Mouse (Mus musculus) lung, postnatal 0 days (tissue): ENCODE measurements at regions not wholly inside any gene's neighbourhood (a gene's known extent, or its start where the extent isn't known, plus 50 kb on each side); places are given as distances from the start of the nearest gene placed in this dataset.

ENCODE experiments used
- CTCF ChIP-seq: IDR thresholded peaks from 2 replicates; pipeline ENCODE4 v1.5.1; 2016; ENCODE audit warnings: antibody characterized with exemption, mild to moderate bottlenecking
- EP300 ChIP-seq: IDR thresholded peaks from 2 replicates; pipeline ENCODE4 v1.6.1; 2016; ENCODE audit warnings: antibody characterized with exemption, mild to moderate bottlenecking, control low read depth

- TF ChIP-seq CTCF (no peak), EP300 (no peak)
These were observed 60.6 kb upstream of the Krtap11-1 start for GRCm38 (mm10) chr16:89631396-89632113.
